ENCODE assay signal across 23 mouse cellular contexts in the genomic region with DNA sequence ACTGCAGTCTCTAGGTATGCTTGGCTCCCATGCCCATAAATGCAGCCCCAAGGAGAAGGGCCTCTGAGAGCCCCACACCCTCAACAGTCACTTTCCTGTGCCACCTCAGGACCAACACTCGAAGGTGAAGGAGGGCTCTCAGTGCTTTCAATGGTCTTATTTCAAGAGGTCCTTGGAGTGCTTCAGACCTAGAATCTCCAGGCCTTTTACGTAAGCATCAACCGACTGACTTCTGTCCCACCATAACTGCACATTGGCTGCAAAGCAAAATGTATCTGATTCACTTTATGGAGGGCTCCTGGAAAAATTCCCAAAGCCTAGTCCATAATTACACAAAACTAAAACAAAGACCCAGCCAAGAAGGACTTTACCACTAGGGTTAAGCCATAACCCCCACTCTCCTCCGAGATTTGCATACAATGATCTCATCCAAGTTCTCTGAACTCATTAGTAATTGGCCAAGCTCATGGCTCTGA.
DNase-seq lines count a peak whose midpoint lies in the region; ATAC-seq and TF ChIP-seq lines count a peak whose summit lies in the region.
"Had no signal": no experiment of that assay in that cellular context is flagged by ENCODE, and none has a peak within 500 bp of the region (broad histone marks: within the 10 kb centered on the region; RNA-seq: fewer than 3 reads in every experiment).

No protein-coding gene starts in this region.

- no peak for TF ChIP-seq POLR2A in lung, adult 2 months (IDR thresholded peaks at IDR 0.05; ENCODE audit: borderline replicate concordance, extremely low read depth, low read depth, low read length)

- H3K4me2 ChIP-seq in embryonic facial prominence, embryonic 14.5 days (ENCODE audit: low read depth, low read length), result no peak overlapping the region
- H3K4me2 ChIP-seq: embryonic facial prominence, embryonic 13.5 days; heart, embryonic 12.5 days; midbrain, embryonic 12.5 days; stomach, embryonic 15.5 days had no signal

- H3K4me1 ChIP-seq in embryonic facial prominence, embryonic 14.5 days (ENCODE audit: control insufficient read depth, insufficient read depth, low read length), result peaks cover 18% of the 10 kb centered on the region
- H3K4me1 ChIP-seq in embryonic facial prominence, embryonic 10.5 days, result no peaks in the 10 kb centered on the region
- H3K4me1 ChIP-seq in limb, embryonic 10.5 days, result peaks cover 18% of the 10 kb centered on the region
- peaks cover 6% of the 10 kb centered on the region for H3K4me1 ChIP-seq in lung, adult 2 months (ENCODE audit: control insufficient read depth, insufficient read depth, low read length)
- H3K4me1 ChIP-seq: midbrain, embryonic 12.5 days; stomach, embryonic 15.5 days had no signal

- ATAC-seq in embryonic facial prominence, embryonic 14.5 days (ENCODE audit: low read depth), result peak; percentile 30; the same call in 1 of the 2 replicates
- ATAC-seq: forebrain, embryonic 14.5 days; intestine, postnatal 0 days had no signal

- WGBS in embryonic facial prominence, embryonic 14.5 days, result 78% methylated on average over 4 of the region's 4 CpGs
- 90% methylated on average over 4 of the region's 4 CpGs for WGBS in embryonic facial prominence, embryonic 10.5 days
- WGBS in limb, embryonic 10.5 days, result 84% methylated on average over 4 of the region's 4 CpGs
- WGBS in lung, adult 2 months, result 58% methylated on average over 4 of the region's 4 CpGs

- H3K27me3 ChIP-seq in embryonic facial prominence, embryonic 14.5 days (replicated peaks; ENCODE audit: control insufficient read depth, insufficient read depth, low read length), result no peaks in the 10 kb centered on the region
- no peaks in the 10 kb centered on the region for H3K27me3 ChIP-seq in embryonic facial prominence, embryonic 10.5 days (replicated peaks; ENCODE audit: low read depth, poor library complexity, severe bottlenecking)
- no peaks in the 10 kb centered on the region for H3K27me3 ChIP-seq in limb, embryonic 10.5 days (ENCODE audit: low read depth, poor library complexity, severe bottlenecking)
- H3K27me3 ChIP-seq: embryonic facial prominence, embryonic 13.5 days; heart, embryonic 12.5 days; midbrain, embryonic 12.5 days; stomach, embryonic 15.5 days had no signal

- intact Hi-C loops in gastrocnemius, postnatal 36 days (cut with DNase I), result no loop called here

- no peak for TF ChIP-seq CTCF in lung, adult 2 months (IDR thresholded peaks at IDR 0.05; ENCODE audit: insufficient read depth, low read length)

- no peak overlapping the region for H3K9ac ChIP-seq in embryonic facial prominence, embryonic 14.5 days (ENCODE audit: low read depth, low read length)
- H3K9ac ChIP-seq: embryonic facial prominence, embryonic 13.5 days; heart, embryonic 12.5 days; liver, embryonic 14.5 days; midbrain, embryonic 12.5 days; stomach, embryonic 15.5 days had no signal

- no peaks in the 10 kb centered on the region for H3K36me3 ChIP-seq in embryonic facial prominence, embryonic 14.5 days (ENCODE audit: control insufficient read depth, insufficient read depth, low read length)
- H3K36me3 ChIP-seq in embryonic facial prominence, embryonic 10.5 days (replicated peaks), result no peaks in the 10 kb centered on the region
- no peaks in the 10 kb centered on the region for H3K36me3 ChIP-seq in limb, embryonic 10.5 days
- H3K36me3 ChIP-seq: embryonic facial prominence, embryonic 13.5 days; heart, embryonic 12.5 days; midbrain, embryonic 12.5 days; stomach, embryonic 15.5 days had no signal

- no peak overlapping the region for H3K27ac ChIP-seq in embryonic facial prominence, embryonic 14.5 days (replicated peaks; ENCODE audit: low read depth, low read length)
- H3K27ac ChIP-seq in embryonic facial prominence, embryonic 10.5 days (replicated peaks), result no peak overlapping the region
- H3K27ac ChIP-seq in limb, embryonic 10.5 days, result peak overlapping the region; percentile 62
- H3K27ac ChIP-seq: embryonic facial prominence, embryonic 13.5 days; gastrocnemius, adult 2 months; left cerebral cortex, adult 2 months; liver, embryonic 14.5 days; midbrain, embryonic 12.5 days; stomach, embryonic 15.5 days had no signal

- no peak overlapping the region for H3K4me3 ChIP-seq in embryonic facial prominence, embryonic 14.5 days (ENCODE audit: low read depth, low read length)
- H3K4me3 ChIP-seq in embryonic facial prominence, embryonic 10.5 days, result no peak overlapping the region
- H3K4me3 ChIP-seq in limb, embryonic 10.5 days, result no peak overlapping the region
- H3K4me3 ChIP-seq in lung, adult 2 months (replicated peaks; ENCODE audit: extremely low read depth, low read depth, low read length), result no peak overlapping the region
- H3K4me3 ChIP-seq: embryonic facial prominence, embryonic 13.5 days; gastrocnemius, adult 2 months; heart, embryonic 12.5 days; left cerebral cortex, adult 2 months; midbrain, embryonic 12.5 days; stomach, embryonic 15.5 days had no signal

- peak; percentile 74 for DNase-seq in embryonic facial prominence, embryonic 14.5 days (ENCODE audit: low spot score)
- DNase-seq in embryonic facial prominence, embryonic 10.5 days (ENCODE audit: low spot score), result no peak
- no peak for DNase-seq in limb, embryonic 10.5 days (ENCODE audit: low spot score)
- DNase-seq in lung, adult 2 months, result peak; percentile 51
- peak; percentile 49 for DNase-seq in lung, postnatal 14 days
- no peak for DNase-seq in gastrocnemius, postnatal 36 days
- no peak for DNase-seq in spleen, adult 18-20 months
- DNase-seq in heart, adult 18-20 months, result no peak
- DNase-seq: adrenal gland, postnatal 10 days; cerebellum, adult 18-20 months; cerebellum, postnatal 25 days; gastrocnemius, adult 2 months; heart, postnatal 14 days; kidney, postnatal 4 days; right cerebral cortex, postnatal 14 days had no signal

- H3K9me3 ChIP-seq in embryonic facial prominence, embryonic 14.5 days (ENCODE audit: control insufficient read depth, low read length), result no peaks in the 10 kb centered on the region
- H3K9me3 ChIP-seq in embryonic facial prominence, embryonic 10.5 days, result no peaks in the 10 kb centered on the region
- H3K9me3 ChIP-seq in limb, embryonic 10.5 days (replicated peaks), result no peaks in the 10 kb centered on the region
- H3K9me3 ChIP-seq: embryonic facial prominence, embryonic 13.5 days; midbrain, embryonic 12.5 days; stomach, embryonic 15.5 days had no signal

Comparison
In these comparisons a context has a peak if more than half of its experiments do, and no peak if none do; other contexts are left out.
1. DNase-seq: peak in embryonic facial prominence, embryonic 14.5 days (single experiment), lung, adult 2 months (single experiment) and lung, postnatal 14 days (single experiment); none in embryonic facial prominence, embryonic 10.5 days (single experiment), limb, embryonic 10.5 days (single experiment), gastrocnemius, postnatal 36 days (0 of 2), spleen, adult 18-20 months (0 of 2) and heart, adult 18-20 months (0 of 2).